Mouse (Mus musculus) forebrain, embryonic 13.5 days (tissue): ENCODE data around the gene Snrnp27. TPM values are rescaled to one million over a fixed set of nuclear protein-coding genes. Genes with fewer than 3 reads are reported as not detected.

Source experiments
- ATAC-seq: fragments of 200-750 bp; cut with Nextera tagmentation; 2 replicates; pipeline ENCODE4 v1.8.0; 2017
- H3K27ac ChIP-seq: fragments of 300-500 bp; sonication (generic); 2 replicates; pipeline ENCODE4 v1.5.1; 2015; ENCODE audit warnings: inconsistent platforms, mild to moderate bottlenecking, moderate library complexity
- H3K27me3 ChIP-seq: fragments of 300-500 bp; sonication (generic); 2 replicates; pipeline ENCODE4 v1.6.1; 2015; ENCODE audit warnings: mild to moderate bottlenecking, inconsistent platforms
- H3K36me3 ChIP-seq: fragments of 300-500 bp; sonication (generic); 2 replicates; pipeline ENCODE4 v1.6.1; 2015; ENCODE audit warnings: mild to moderate bottlenecking, inconsistent platforms; ENCODE audit not compliant: poor library complexity, severe bottlenecking
- H3K4me1 ChIP-seq: fragments of 300-500 bp; sonication (generic); 2 replicates; pipeline ENCODE4 v1.6.1; 2015; ENCODE audit warnings: inconsistent platforms
- H3K4me2 ChIP-seq: fragments of 300-500 bp; sonication (generic); 2 replicates; pipeline ENCODE4 v1.6.1; 2015; ENCODE audit warnings: inconsistent platforms, mild to moderate bottlenecking, moderate library complexity
- H3K4me3 ChIP-seq: fragments of 300-500 bp; sonication (generic); 2 replicates; pipeline ENCODE4 v1.5.1; 2015; ENCODE audit warnings: mild to moderate bottlenecking, inconsistent platforms
- H3K9ac ChIP-seq: fragments of 300-500 bp; sonication (generic); 2 replicates; pipeline ENCODE4 v1.6.1; 2015; ENCODE audit warnings: mild to moderate bottlenecking, inconsistent platforms
- H3K9me3 ChIP-seq: fragments of 300-500 bp; sonication (generic); replicated peaks from 2 replicates; pipeline ENCODE4 v1.6.1; 2016; ENCODE audit warnings: inconsistent platforms
- WGBS: fragments of 180-500 bp; shearing (Covaris S2); methylation state at CpG from one replicate; pipeline ENCODE4 v1.1.7; 2015; 5-methylcytosine and 5-hydroxymethylcytosine counted together
- polyA plus RNA-seq: library from polyadenylated mRNA; unstranded; fragments of >200 nt; fragmentation: Nextera tagmentation; extraction: Ambion mirVana; gene quantifications from 2 replicates; pipeline ENCODE4 v1.2.1, GENCODE M21; 2015

Snrnp27 gene
- polyA plus RNA-seq, 1 experiment from 2014 or later = 145 TPM

GRCm38 (mm10) chr6:86636495-86636894 is 47.8 kb downstream of the Snrnp27 start:
- no peak overlapping the region for H3K4me2 ChIP-seq
- no peak for ATAC-seq
- 70% methylated on average over 2 of the region's 2 CpGs for WGBS

DNA sequence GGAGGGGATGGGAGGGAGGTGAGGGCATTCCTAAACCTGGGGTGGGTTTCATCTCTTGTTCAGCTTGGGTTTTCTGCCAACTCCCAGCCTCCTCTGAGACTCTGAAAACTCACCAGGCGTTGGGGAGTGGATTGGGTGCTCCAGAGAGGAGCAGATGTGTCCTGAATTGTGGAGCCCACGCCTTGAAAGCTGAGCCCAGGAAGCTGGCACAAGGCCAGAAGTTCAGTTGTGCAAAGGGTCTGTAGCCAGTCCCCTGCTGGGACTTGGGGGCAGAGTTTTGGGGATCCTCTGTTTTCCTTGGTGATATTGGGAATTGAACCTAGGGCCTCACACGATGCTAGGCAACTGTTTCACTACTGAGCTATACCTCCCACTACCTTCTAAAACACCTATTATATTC is 54.2 kb downstream of the Snrnp27 start:
- no peak overlapping the region for H3K4me2 ChIP-seq
- H3K27me3 ChIP-seq = no peaks in the 10 kb centered on the region
- H3K9me3 ChIP-seq = no peaks in the 10 kb centered on the region
- H3K27ac ChIP-seq = no peak overlapping the region
- no peak overlapping the region for H3K9ac ChIP-seq
- H3K36me3 ChIP-seq = no peaks in the 10 kb centered on the region
- ATAC-seq = no peak
- no peaks in the 10 kb centered on the region; the same call in 1 of the 2 replicates for H3K4me1 ChIP-seq
- no peak overlapping the region for H3K4me3 ChIP-seq
- WGBS = 70% methylated on average over 3 of the region's 3 CpGs

More at GRCm38 (mm10) chr6:86636495-86636894, 47.8 kb downstream of the Snrnp27 start:
- H3K27me3 ChIP-seq = no peaks in the 10 kb centered on the region
- no peak overlapping the region for H3K27ac ChIP-seq
- H3K4me1 ChIP-seq = no peaks in the 10 kb centered on the region
- no peaks in the 10 kb centered on the region for H3K36me3 ChIP-seq
- H3K9ac ChIP-seq = no peak overlapping the region
- no peaks in the 10 kb centered on the region for H3K9me3 ChIP-seq
- H3K4me3 ChIP-seq = no peak overlapping the region

DNA sequence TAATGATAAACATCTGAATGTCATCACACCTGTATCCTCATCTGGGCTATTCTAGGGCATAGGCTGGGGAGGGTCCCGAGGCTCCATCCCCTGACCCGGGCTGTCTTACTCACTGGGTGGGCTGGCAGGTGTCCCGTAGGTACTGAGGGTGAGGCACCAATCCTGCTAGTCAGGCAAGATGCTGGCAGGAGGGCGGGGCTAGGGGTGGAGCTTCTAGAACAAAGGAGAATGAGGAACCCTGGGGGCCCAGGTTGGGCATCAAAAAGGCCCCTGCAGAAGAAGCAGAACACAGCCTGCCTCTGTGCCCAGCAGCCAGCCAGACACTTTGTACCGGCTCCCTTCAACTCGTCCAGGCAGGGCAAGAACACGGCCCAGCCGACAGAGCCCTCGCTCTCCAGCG is 56.4 kb downstream of the Snrnp27 start, which contains the start of gene Asprv1:
TSS of gene Asprv1 (plus strand) at position 219 of the 400 bp plus-strand sequence.
- Histone ChIP-seq H3K4me1 (peaks cover 9% of the 10 kb centered on the region; the same call in 1 of the 2 replicates), H3K4me3 (no peak within 1 kb of the TSS), H3K9ac (no peak within 1 kb of the TSS), H3K27ac (no peak within 1 kb of the TSS), H3K4me2 (no peak within 1 kb of the TSS), H3K9me3 (no peaks in the 10 kb centered on the region), H3K27me3 (no peaks in the 10 kb centered on the region), H3K36me3 (no peaks in the 10 kb centered on the region)
- WGBS = 53% methylated on average over 10 of the region's 10 CpGs
- no peak for ATAC-seq

Other genes starting within 250 kb of the Snrnp27 start
- gene C87436, start 246.1 kb downstream of the Snrnp27 start, polyA plus RNA-seq = 32.0 and 34.1 TPM in 2 replicates
- gene Pcbp1, start 158.2 kb downstream of the Snrnp27 start, polyA plus RNA-seq = 204 and 245 TPM in 2 replicates
- 0.45 and 0.67 TPM in 2 replicates for gene Asprv1, start 56.4 kb downstream of the Snrnp27 start, polyA plus RNA-seq
- 19.5 and 21.3 TPM in 2 replicates for gene Mxd1, start 15.4 kb downstream of the Snrnp27 start, polyA plus RNA-seq
- gene Gmcl1, start 48.9 kb upstream of the Snrnp27 start, polyA plus RNA-seq = 41.2 and 42.5 TPM in 2 replicates
- gene Anxa4, start 109.1 kb upstream of the Snrnp27 start, polyA plus RNA-seq = 2.9 and 3.2 TPM in 2 replicates
- 21.3 and 24.3 TPM in 2 replicates for gene Aak1, start 165.0 kb upstream of the Snrnp27 start, polyA plus RNA-seq